In the genomic region with DNA sequence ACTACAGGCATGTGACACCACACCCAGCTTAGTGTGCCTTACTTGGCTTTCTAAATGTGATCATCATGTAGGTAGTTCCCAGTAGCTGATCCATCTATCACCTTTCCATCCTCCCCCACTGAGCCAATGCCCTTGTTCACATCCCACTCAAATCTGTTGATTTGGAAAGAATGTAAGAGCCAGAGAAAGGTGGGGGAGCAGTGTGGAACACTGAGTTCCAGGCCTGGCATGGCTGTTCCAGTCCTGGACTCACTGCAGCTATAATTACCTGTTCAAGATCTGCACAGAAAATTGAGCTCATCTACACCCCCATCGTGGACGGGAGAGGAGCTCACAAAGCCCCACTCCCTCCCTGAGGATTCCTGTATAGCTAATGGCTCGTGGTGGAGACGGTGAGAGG, we compare ENCODE assay signal across 39 mouse cellular contexts. TPM values are rescaled to one million over a fixed set of nuclear protein-coding genes. Genes with fewer than 3 reads are reported as not detected.
DNase-seq lines count a peak whose midpoint lies in the region; ATAC-seq and TF ChIP-seq lines count a peak whose summit lies in the region.
"Had no signal": no experiment of that assay in that cellular context is flagged by ENCODE, and none has a peak within 500 bp of the region (broad histone marks: within the 10 kb centered on the region; RNA-seq: fewer than 3 reads in every experiment).

No protein-coding gene starts in this region.

- no peaks in the 10 kb centered on the region for H3K4me1 ChIP-seq in intestine, postnatal 0 days (replicated peaks; ENCODE audit: control insufficient read depth, insufficient read depth, low read length)
- H3K4me1 ChIP-seq: embryonic facial prominence, embryonic 10.5 days; hindbrain, embryonic 10.5 days; intestine, embryonic 15.5 days; midbrain, embryonic 10.5 days; neural tube, embryonic 13.5 days had no signal

- no peaks in the 10 kb centered on the region for H3K36me3 ChIP-seq in intestine, postnatal 0 days (ENCODE audit: control insufficient read depth, insufficient read depth)
- H3K36me3 ChIP-seq: embryonic facial prominence, embryonic 10.5 days; G1E; hindbrain, embryonic 10.5 days; intestine, embryonic 15.5 days; midbrain, embryonic 10.5 days; neural tube, embryonic 13.5 days had no signal

- intact Hi-C loops in left cerebral cortex, postnatal 25 days (cut with DNase I), result loop anchor here (2.0 kb wide), 1 partner anchor 83 kb away; no protein-coding TSS in a partner anchor

- 73% methylated on average over 4 of the region's 4 CpGs for WGBS in intestine, postnatal 0 days

- no peaks in the 10 kb centered on the region for H3K9me3 ChIP-seq in intestine, postnatal 0 days (ENCODE audit: control insufficient read depth)
- H3K9me3 ChIP-seq: embryonic facial prominence, embryonic 10.5 days; G1E; hindbrain, embryonic 10.5 days; intestine, embryonic 15.5 days; midbrain, embryonic 10.5 days; neural tube, embryonic 13.5 days had no signal

- no peak for TF ChIP-seq CTCF in layer of hippocampus, adult 2 months (conservative IDR thresholded peaks at IDR 0.05)
- no peak for TF ChIP-seq CTCF in intestine, postnatal 0 days (IDR thresholded peaks at IDR 0.05; ENCODE audit: low read depth)

- no peak for DNase-seq in layer of hippocampus, adult 2 months (ENCODE audit: low spot score in 2 of 2)
- DNase-seq in layer of hippocampus, adult 9-10 months (ENCODE audit: low spot score), result no peak
- peak; percentile 24 to 30 for DNase-seq in right cerebral cortex, adult 2 months (ENCODE audit: low spot score in 2 of 2)
- DNase-seq in right cerebral cortex, postnatal 10 days (ENCODE audit: low spot score in 2 of 2), result no peak
- peak; percentile 26 to 64 for DNase-seq in left cerebral cortex, postnatal 25 days (ENCODE audit: low spot score in 2 of 2)
- no peak for DNase-seq in kidney, adult 8-10 months
- DNase-seq: adrenal gland, adult 2 months; B cell, adult 2 months; cerebellum, adult 11-12 months; cerebellum, postnatal 10 days; gastrocnemius, postnatal 14 days; heart, adult 11 months; kidney, postnatal 4 days; lung, postnatal 4 days; retina, postnatal 1 day; thymus, postnatal 14 days had no signal

- H3K4me2 ChIP-seq in intestine, postnatal 0 days (replicated peaks; ENCODE audit: low read depth), result no peak overlapping the region
- H3K4me2 ChIP-seq: heart, embryonic 11.5 days; intestine, embryonic 15.5 days; neural tube, embryonic 13.5 days had no signal

- no peak for ATAC-seq in intestine, postnatal 0 days
- ATAC-seq: forebrain, embryonic 16.5 days; hindbrain, embryonic 16.5 days; intestine, embryonic 15.5 days; midbrain, embryonic 16.5 days; Patski had no signal

- H3K27ac ChIP-seq in layer of hippocampus, adult 2 months, result peak overlapping the region; percentile 64
- H3K27ac ChIP-seq in intestine, postnatal 0 days (ENCODE audit: low read depth, low read length), result no peak overlapping the region
- H3K27ac ChIP-seq: embryonic facial prominence, embryonic 10.5 days; hindbrain, embryonic 10.5 days; intestine, embryonic 15.5 days; midbrain, embryonic 10.5 days; neural tube, embryonic 13.5 days had no signal

- no peak overlapping the region for H3K4me3 ChIP-seq in layer of hippocampus, adult 2 months
- no peak overlapping the region for H3K4me3 ChIP-seq in intestine, postnatal 0 days (ENCODE audit: low read depth, low read length)
- H3K4me3 ChIP-seq: embryonic facial prominence, embryonic 10.5 days; hindbrain, embryonic 10.5 days; intestine, embryonic 15.5 days; midbrain, embryonic 10.5 days; myocyte; neural tube, embryonic 13.5 days had no signal

- no peak overlapping the region for H3K9ac ChIP-seq in intestine, postnatal 0 days (ENCODE audit: low read depth, low read length)
- H3K9ac ChIP-seq: intestine, embryonic 15.5 days; neural tube, embryonic 13.5 days had no signal

- H3K27me3 ChIP-seq in intestine, postnatal 0 days (replicated peaks; ENCODE audit: control insufficient read depth, insufficient read depth, low read length), result no peaks in the 10 kb centered on the region; the same call in 1 of the 2 replicates
- H3K27me3 ChIP-seq: CH12.LX had no signal

RNA-seq across cellular contexts. Expression of a gene that starts 5.1 kb away (rescaled TPM):
- not detected for total RNA-seq in layer of hippocampus, adult 2 months (2021)
- not detected for total RNA-seq in left cerebral cortex, postnatal 25 days (2021)
- 0.44 and 0.53 TPM in 2 replicates for polyA plus RNA-seq in intestine, postnatal 0 days (2015; fragmentation: Nextera tagmentation; extraction: Ambion mirVana)
- total RNA-seq: CH12.LX; gastrocnemius, postnatal 14 days had no signal
- polyA plus RNA-seq: adrenal gland, adult 2 months; embryonic facial prominence, embryonic 10.5 days; forebrain, embryonic 16.5 days; G1E; heart, embryonic 11.5 days; heart, postnatal 0 days; hindbrain, embryonic 10.5 days; hindbrain, embryonic 16.5 days; kidney, embryonic 14.5 days; limb, embryonic 11.5 days; lung, embryonic 16.5 days; midbrain, embryonic 10.5 days; midbrain, embryonic 16.5 days; myocyte; neural tube, embryonic 13.5 days; Patski; spleen, adult 2 months had no signal

RNA-seq across cellular contexts. Expression of a gene that starts 5.5 kb away (rescaled TPM):
- total RNA-seq in layer of hippocampus, adult 2 months (2021), result under 1 TPM in 1 of 2 experiments, not detected in 1; 0.41 TPM
- 1 to 10 TPM; 1.3 to 2.3 TPM for total RNA-seq in left cerebral cortex, postnatal 25 days (2021)
- not detected in 2 replicates for polyA plus RNA-seq in intestine, postnatal 0 days (2015; fragmentation: Nextera tagmentation; extraction: Ambion mirVana)
- total RNA-seq: adrenal gland, adult 2 months; adrenal gland, postnatal 4 days; CH12.LX; gastrocnemius, postnatal 14 days; liver, adult 2 months had no signal
- polyA plus RNA-seq: adrenal gland, adult 2 months; embryonic facial prominence, embryonic 10.5 days; forebrain, embryonic 16.5 days; G1E; hindbrain, embryonic 10.5 days; intestine, embryonic 15.5 days; kidney, embryonic 14.5 days; limb, embryonic 11.5 days; liver, adult 2 months; liver, embryonic 16.5 days; lung, embryonic 16.5 days; midbrain, embryonic 10.5 days; midbrain, embryonic 16.5 days; myocyte; neural tube, embryonic 13.5 days; spleen, adult 2 months had no signal

RNA-seq across cellular contexts. Expression of a gene that starts 25.8 kb away (rescaled TPM):
- under 1 TPM; 0.61 to 0.77 TPM for total RNA-seq in layer of hippocampus, adult 2 months (2021)
- under 1 TPM; 0.66 to 0.98 TPM for total RNA-seq in left cerebral cortex, postnatal 25 days (2021)
- polyA plus RNA-seq in intestine, postnatal 0 days (2015; fragmentation: Nextera tagmentation; extraction: Ambion mirVana), result 3.5 and 4.0 TPM in 2 replicates

RNA-seq across cellular contexts. Expression of a gene that starts 26.6 kb away (rescaled TPM):
- 10 to 100 TPM; 39.0 to 43.5 TPM for total RNA-seq in layer of hippocampus, adult 2 months (2021)
- 10 to 100 TPM; 44.4 to 51.7 TPM for total RNA-seq in left cerebral cortex, postnatal 25 days (2021)
- polyA plus RNA-seq in intestine, postnatal 0 days (2015; fragmentation: Nextera tagmentation; extraction: Ambion mirVana), result 64.4 and 71.0 TPM in 2 replicates

RNA-seq across cellular contexts. Expression of a gene that starts 27.7 kb away (rescaled TPM):
- not detected for total RNA-seq in layer of hippocampus, adult 2 months (2021)
- total RNA-seq in left cerebral cortex, postnatal 25 days (2021), result not detected
- not detected in 2 replicates for polyA plus RNA-seq in intestine, postnatal 0 days (2015; fragmentation: Nextera tagmentation; extraction: Ambion mirVana)
- total RNA-seq: adrenal gland, adult 2 months; adrenal gland, postnatal 4 days; CH12.LX; G1E; gastrocnemius, postnatal 14 days; liver, adult 2 months had no signal
- polyA plus RNA-seq: adrenal gland, adult 2 months; cortical plate, adult 2 months; embryonic facial prominence, embryonic 10.5 days; forebrain, embryonic 16.5 days; G1E; heart, embryonic 11.5 days; heart, postnatal 0 days; hindbrain, embryonic 10.5 days; hindbrain, embryonic 16.5 days; intestine, embryonic 15.5 days; kidney, embryonic 14.5 days; limb, embryonic 11.5 days; liver, adult 2 months; liver, embryonic 16.5 days; lung, embryonic 16.5 days; midbrain, embryonic 10.5 days; midbrain, embryonic 16.5 days; myocyte; neural tube, embryonic 13.5 days; Patski; spleen, adult 2 months had no signal

Comparison
In these comparisons a context has a peak if more than half of its experiments do, and no peak if none do; other contexts are left out.
1. DNase-seq: peak in right cerebral cortex, adult 2 months (2 of 2) and left cerebral cortex, postnatal 25 days (2 of 2); none in layer of hippocampus, adult 2 months (0 of 2), layer of hippocampus, adult 9-10 months (single experiment), right cerebral cortex, postnatal 10 days (0 of 2) and kidney, adult 8-10 months (0 of 2).